Mouse (Mus musculus) 3T3-L1 (cell line): Measurements from ENCODE around the gene Osbpl3.
A peak's percentile ranks its signal among the peaks of the same experiment; 100 is the strongest.

Experiments
- DNase-seq: peaks from one replicate; pipeline ENCODE4 v3.0.0-alpha.2; 2015; ENCODE audit warnings: low read depth, low spot score

Gene Osbpl3

GRCm38 (mm10) chr6:50372516-50373424 lies 83.2 kb downstream of the Osbpl3 start:
- DNase-seq: no peak

DNA sequence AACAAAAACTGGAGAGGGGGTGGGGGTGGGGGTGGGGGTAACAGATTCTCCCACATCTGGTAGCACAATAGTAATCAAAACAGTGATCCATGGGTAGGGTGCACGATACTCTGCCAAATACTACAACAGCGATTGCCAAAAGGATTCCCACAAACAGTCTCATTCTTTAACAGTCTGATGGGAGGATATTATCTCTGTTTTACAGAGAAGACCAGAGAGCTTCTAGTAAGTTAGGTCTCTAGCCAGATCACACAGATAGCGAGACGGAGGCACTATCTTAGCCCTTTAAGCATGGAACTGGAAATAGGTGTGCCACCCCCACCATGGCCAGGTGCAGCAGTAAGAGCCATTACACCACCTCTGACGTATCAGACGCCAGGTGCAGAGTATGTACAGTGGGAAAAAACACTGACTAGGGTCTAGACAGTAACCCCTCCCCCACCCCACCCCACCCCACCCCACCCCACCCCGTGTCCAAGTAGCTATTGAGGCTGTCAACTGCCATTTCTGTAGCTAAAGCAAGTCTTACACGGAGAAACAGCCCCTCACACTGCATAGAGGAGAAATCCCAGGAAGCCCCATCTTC lies 84.4 kb downstream of the Osbpl3 start:
- DNase-seq: no peak

DNA sequence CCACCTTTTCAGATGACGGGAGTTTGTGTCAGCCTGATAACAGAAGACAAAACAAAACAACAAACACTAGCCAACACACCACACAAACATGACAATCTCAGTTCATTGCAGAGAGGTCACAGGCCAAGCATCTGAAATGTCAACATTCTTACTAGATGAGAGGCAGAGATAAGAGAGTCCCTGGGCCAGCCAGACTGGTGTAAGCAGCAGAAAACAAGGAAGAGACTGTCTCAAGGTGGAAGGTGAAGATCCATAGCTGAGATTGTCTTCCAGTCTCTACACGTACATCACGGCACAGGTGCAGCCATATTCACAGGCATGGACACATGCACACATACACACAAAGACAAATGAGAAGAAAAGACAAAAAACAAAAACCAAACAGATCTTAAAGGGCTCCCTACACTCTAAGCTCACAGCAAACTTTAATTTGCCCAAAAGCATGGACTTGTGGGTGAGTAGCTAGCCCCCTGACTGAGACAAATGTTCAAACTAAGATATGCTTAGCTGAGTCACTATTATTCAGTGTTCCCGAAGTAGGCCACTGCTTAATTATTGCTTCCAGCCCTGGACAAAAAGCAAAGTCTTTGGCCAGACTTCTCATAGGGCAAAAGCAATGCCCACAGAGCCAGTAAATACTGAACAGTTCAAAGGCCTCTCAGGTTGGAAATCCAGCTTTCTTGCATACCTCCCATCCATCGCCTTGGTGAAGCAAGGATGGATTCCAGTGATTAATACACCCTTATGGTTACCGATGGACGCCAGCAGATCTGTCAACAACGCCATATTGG lies 87.3 kb downstream of the Osbpl3 start:
- no peak for DNase-seq

- DNase-seq: no peak
Observed at GRCm38 (mm10) chr6:50367836-50368235, 88.2 kb downstream of the Osbpl3 start.

GRCm38 (mm10) chr6:50366724-50367123 lies 89.3 kb downstream of the Osbpl3 start:
- DNase-seq: no peak

DNA sequence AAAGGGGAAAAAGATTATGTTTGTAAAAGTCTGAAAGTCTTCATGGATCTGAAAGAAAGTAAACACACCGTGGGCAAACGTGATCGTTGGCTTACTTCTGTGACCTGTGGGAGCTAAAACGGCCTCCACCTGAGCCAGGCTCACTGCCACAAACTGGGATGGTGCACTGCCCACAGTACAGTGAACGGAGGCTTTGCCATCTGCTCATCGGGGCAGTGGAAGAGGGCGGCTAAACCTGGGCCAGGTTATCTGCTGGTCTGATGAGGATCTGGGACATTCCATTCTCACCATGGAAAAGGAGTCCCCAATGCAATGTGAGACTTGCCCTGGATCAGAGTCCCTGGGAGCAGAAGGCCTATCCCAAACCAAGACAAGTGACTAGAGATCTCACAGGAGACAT lies 89.7 kb downstream of the Osbpl3 start:
- DNase-seq: no peak

DNA sequence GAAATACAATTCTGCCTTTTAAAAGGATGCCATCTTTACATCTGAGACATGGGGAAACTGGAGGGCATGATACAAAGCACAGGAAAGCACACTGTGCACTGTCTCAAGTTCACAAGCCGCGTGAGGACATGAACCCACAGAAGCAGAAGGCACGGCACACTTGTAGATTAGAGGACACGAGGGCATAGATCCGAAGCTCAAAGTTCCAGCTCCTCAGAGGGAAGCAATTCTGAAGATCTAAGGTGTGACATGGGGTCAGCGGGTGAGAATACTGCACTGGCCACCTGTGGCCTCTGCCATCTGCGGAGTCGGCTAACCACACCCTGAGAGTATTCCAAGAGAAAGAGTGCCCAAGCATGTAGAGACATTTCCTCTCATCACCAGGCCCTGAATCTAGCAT lies 91.6 kb downstream of the Osbpl3 start:
- no peak for DNase-seq

DNA sequence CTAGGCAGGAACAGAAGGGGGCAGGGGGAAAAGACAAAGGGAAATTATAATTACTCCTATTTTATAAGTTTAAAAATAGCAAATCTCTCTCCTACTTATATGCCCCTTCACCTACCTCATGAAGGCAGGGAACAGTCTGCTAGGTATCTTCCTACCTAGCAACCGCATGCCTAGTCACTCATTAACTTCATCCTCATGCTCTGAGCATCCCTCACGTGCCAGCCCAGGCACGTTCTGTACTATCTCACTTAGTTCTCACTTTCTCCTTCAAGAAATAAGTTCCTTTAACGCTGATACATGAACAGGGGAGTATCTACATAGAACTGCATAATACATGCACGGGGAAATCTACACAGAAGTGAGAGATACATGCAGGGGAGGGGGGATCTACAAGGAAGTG lies 92.6 kb downstream of the Osbpl3 start:
- no peak for DNase-seq

GRCm38 (mm10) chr6:50362704-50363261 lies 93.2 kb downstream of the Osbpl3 start:
- no peak for DNase-seq

- no peak for DNase-seq
Observed at GRCm38 (mm10) chr6:50362196-50362595, 93.8 kb downstream of the Osbpl3 start.

DNA sequence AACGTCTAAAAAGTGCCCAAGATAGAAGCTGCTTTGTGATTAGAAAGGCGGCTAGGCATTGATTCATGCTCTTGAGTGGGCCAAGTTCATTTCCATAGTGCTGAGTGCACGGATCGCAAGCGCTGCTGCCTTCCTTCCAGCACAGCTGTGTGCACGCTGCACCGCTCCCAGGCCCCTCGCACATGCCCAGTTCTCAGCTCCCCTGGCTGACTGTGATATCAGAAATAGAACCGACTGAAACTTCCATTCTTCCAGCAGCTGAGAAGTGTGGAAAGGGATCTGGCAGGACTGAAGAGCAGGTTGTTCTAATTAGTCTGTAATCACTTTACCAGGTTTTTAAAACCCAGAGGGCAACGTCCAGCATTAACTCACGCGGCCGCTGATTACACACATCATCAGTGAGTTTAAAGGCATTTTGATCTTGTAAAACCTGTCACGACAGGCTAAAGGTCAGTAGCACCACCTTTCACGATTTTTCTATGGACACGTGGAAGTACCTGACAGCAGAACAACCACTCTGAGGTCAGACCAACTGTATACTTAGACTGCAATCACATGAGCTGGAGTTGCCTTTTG lies 97.8 kb downstream of the Osbpl3 start:
- DNase-seq: no peak

GRCm38 (mm10) chr6:50354688-50355660 lies 101.0 kb downstream of the Osbpl3 start:
- peak; percentile 89 for DNase-seq

GRCm38 (mm10) chr6:50352812-50353211 lies 103.2 kb downstream of the Osbpl3 start:
- DNase-seq: no peak

DNA sequence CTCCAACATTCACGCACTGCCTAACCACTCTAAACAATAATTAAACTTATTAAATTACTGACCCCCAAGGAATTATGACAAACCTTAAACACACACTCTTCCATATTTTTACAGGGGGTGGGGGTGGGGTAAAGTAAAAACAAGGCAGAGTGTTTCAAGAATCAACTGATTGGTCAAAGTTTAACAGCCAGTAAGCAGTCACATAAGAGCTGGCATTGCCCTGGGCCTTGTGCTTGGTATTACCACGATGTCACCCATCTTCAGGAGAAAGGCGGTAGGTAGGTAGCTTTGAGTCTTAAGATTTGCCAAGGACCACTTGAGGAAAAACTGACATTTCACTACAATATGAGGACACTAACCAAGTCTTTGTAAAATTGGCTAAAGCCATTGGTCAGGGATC lies 105.1 kb downstream of the Osbpl3 start:
- DNase-seq: no peak

- DNase-seq: peak; percentile 68
Observed at GRCm38 (mm10) chr6:50348619-50349018, 107.4 kb downstream of the Osbpl3 start.

DNA sequence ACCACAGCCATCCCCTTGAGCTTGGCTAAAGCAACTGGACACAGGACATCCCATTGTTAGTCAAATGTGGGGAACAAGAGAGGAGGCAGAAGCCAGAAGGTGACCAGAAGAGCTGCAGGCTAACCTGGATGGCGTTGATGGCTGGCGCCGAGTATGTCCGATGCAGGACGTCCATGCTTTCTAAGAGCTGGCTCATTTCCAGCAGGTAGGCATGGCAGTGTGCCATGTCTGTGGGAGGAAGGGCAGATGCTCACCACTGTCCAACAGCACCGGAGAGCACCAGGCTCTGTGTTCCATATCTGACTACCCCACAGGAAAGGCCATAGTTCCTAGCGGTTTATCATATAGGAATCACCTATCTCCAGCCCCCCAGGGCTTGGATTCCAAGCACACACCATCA lies 109.8 kb downstream of the Osbpl3 start:
- no peak for DNase-seq

GRCm38 (mm10) chr6:50340226-50340906 lies 115.6 kb downstream of the Osbpl3 start:
- no peak for DNase-seq

DNA sequence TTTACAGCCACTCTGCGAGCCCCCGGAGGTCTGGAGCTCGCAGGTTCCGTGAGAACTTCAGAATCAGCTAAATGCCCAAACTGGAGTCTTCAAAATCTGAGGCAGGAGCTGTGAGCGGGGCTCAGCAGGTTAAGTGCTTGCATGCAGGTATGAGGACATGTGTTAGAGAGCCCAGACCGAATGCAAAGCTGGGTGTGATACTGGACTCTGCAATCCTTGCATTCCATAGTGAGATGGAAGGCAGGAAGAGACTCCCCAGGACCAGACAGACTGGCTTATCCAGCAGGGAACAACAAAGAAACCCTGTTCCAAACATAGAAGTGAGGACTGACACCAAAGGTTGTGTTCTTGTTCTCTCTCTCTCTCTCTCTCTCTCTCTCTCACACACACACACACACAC lies 118.6 kb downstream of the Osbpl3 start:
- DNase-seq: no peak

- no peak for DNase-seq
Observed at GRCm38 (mm10) chr6:50336376-50336775, 119.6 kb downstream of the Osbpl3 start.
